Mouse (Mus musculus): ENCODE measurements at regions not wholly inside any gene's neighbourhood (a gene's known extent, or its start where the extent isn't known, plus 50 kb on each side); places are given as distances from the start of the nearest gene placed in this dataset.

GRCm38 (mm10) chr8:89747726-89748125, 600.4 kb downstream of the Tox3 start:
- no peaks in the 10 kb centered on the region for H3K9me3 ChIP-seq (ENCODE audit: control insufficient read depth, low read length)
- H3K27ac ChIP-seq, result no peak overlapping the region
- H3K36me3 ChIP-seq (replicated peaks; ENCODE audit: control insufficient read depth, insufficient read depth, low read depth), result no peaks in the 10 kb centered on the region
- no peak for DNase-seq (ENCODE audit: low read depth in 3 of 3, low spot score in 3 of 3)
- H3K9ac ChIP-seq (replicated peaks), result no peak overlapping the region
- TF ChIP-seq CTCF (IDR thresholded peaks at IDR 0.05; ENCODE audit: low read depth), result no peak
- no peak for TF ChIP-seq EP300 (IDR thresholded peaks at IDR 0.05; ENCODE audit: low read depth)
- no peak for ATAC-seq (ENCODE audit: insufficient read depth)
- H3K4me3 ChIP-seq (ENCODE audit: insufficient read depth in 1 of 2, low read depth in 2 of 2, low read length in 2 of 2), result no peak overlapping the region
- no peaks in the 10 kb centered on the region for H3K27me3 ChIP-seq (ENCODE audit: control insufficient read depth, insufficient read depth, low read length)
- 49% methylated on average over 4 of the region's 4 CpGs for WGBS (ENCODE audit: insufficient replicate concordance)
- no peaks in the 10 kb centered on the region for H3K4me1 ChIP-seq (replicated peaks; ENCODE audit: control insufficient read depth in 2 of 2, insufficient read depth in 2 of 2, low read length in 1 of 2)
- H3K4me2 ChIP-seq (ENCODE audit: low read depth), result no peak overlapping the region

GRCm38 (mm10) chr8:89744267-89745028, 603.7 kb downstream of the Tox3 start:
- Histone ChIP-seq H3K27ac (no peak overlapping the region), H3K36me3 (replicated peaks; ENCODE audit: control insufficient read depth, insufficient read depth, low read depth) (no peaks in the 10 kb centered on the region), H3K4me1 (replicated peaks; ENCODE audit: control insufficient read depth in 2 of 2, insufficient read depth in 2 of 2, low read length in 1 of 2) (no peaks in the 10 kb centered on the region), H3K4me3 (ENCODE audit: insufficient read depth in 1 of 2, low read depth in 2 of 2, low read length in 2 of 2) (no peak overlapping the region), H3K9ac (replicated peaks) (no peak overlapping the region), H3K4me2 (ENCODE audit: low read depth) (no peak overlapping the region), H3K27me3 (ENCODE audit: control insufficient read depth, insufficient read depth, low read length) (no peaks in the 10 kb centered on the region), H3K9me3 (ENCODE audit: control insufficient read depth, low read length) (no peaks in the 10 kb centered on the region)
- no peak for DNase-seq (ENCODE audit: low read depth in 3 of 3, low spot score in 3 of 3)
- TF ChIP-seq CTCF (IDR thresholded peaks at IDR 0.05; ENCODE audit: low read depth) (no peak), EP300 (IDR thresholded peaks at IDR 0.05; ENCODE audit: low read depth) (no peak)
- WGBS (ENCODE audit: insufficient replicate concordance), result 58% methylated on average over 11 of the region's 11 CpGs
- no peak for ATAC-seq (ENCODE audit: insufficient read depth)

- no peaks in the 10 kb centered on the region for H3K27me3 ChIP-seq (ENCODE audit: control insufficient read depth, insufficient read depth, low read length)
- H3K27ac ChIP-seq, result no peak overlapping the region
- H3K36me3 ChIP-seq (replicated peaks; ENCODE audit: control insufficient read depth, insufficient read depth, low read depth), result no peaks in the 10 kb centered on the region
- no peak for DNase-seq (ENCODE audit: low read depth in 3 of 3, low spot score in 3 of 3)
- ATAC-seq (ENCODE audit: insufficient read depth), result no peak
- H3K4me1 ChIP-seq (replicated peaks; ENCODE audit: control insufficient read depth in 2 of 2, insufficient read depth in 2 of 2, low read length in 1 of 2), result no peaks in the 10 kb centered on the region
- H3K4me3 ChIP-seq (ENCODE audit: insufficient read depth in 1 of 2, low read depth in 2 of 2, low read length in 2 of 2), result no peak overlapping the region
- H3K9me3 ChIP-seq (ENCODE audit: control insufficient read depth, low read length), result no peaks in the 10 kb centered on the region
- no peak overlapping the region for H3K9ac ChIP-seq (replicated peaks)
- TF ChIP-seq EP300 (IDR thresholded peaks at IDR 0.05; ENCODE audit: low read depth), result no peak
- TF ChIP-seq CTCF (IDR thresholded peaks at IDR 0.05; ENCODE audit: low read depth), result no peak
- 61% methylated on average over 3 of the region's 3 CpGs for whole genome bisulfite sequencing (ENCODE audit: insufficient replicate concordance)
- no peak overlapping the region for H3K4me2 ChIP-seq (ENCODE audit: low read depth)
Measured at GRCm38 (mm10) chr8:89738657-89739056, 609.5 kb downstream of the Tox3 start.

GRCm38 (mm10) chr8:89737636-89738035, 610.5 kb downstream of the Tox3 start:
- DNase-seq (ENCODE audit: low read depth in 3 of 3, low spot score in 3 of 3) (no peak), ATAC-seq (ENCODE audit: insufficient read depth) (no peak)
- no peaks in the 10 kb centered on the region for H3K9me3 ChIP-seq (ENCODE audit: control insufficient read depth, low read length)
- no peak overlapping the region for H3K9ac ChIP-seq (replicated peaks)
- no peak for TF ChIP-seq EP300 (IDR thresholded peaks at IDR 0.05; ENCODE audit: low read depth)
- no peak overlapping the region for H3K27ac ChIP-seq
- no peak overlapping the region for H3K4me2 ChIP-seq (ENCODE audit: low read depth)
- 58% methylated on average over 1 of the region's 1 CpGs for WGBS (ENCODE audit: insufficient replicate concordance)
- H3K4me3 ChIP-seq (ENCODE audit: insufficient read depth in 1 of 2, low read depth in 2 of 2, low read length in 2 of 2), result no peak overlapping the region
- no peaks in the 10 kb centered on the region for H3K27me3 ChIP-seq (ENCODE audit: control insufficient read depth, insufficient read depth, low read length)
- H3K36me3 ChIP-seq (replicated peaks; ENCODE audit: control insufficient read depth, insufficient read depth, low read depth), result no peaks in the 10 kb centered on the region
- no peaks in the 10 kb centered on the region for H3K4me1 ChIP-seq (replicated peaks; ENCODE audit: control insufficient read depth in 2 of 2, insufficient read depth in 2 of 2, low read length in 1 of 2)

- H3K4me3 ChIP-seq (ENCODE audit: insufficient read depth in 1 of 2, low read depth in 2 of 2, low read length in 2 of 2), result no peak overlapping the region
Measured at GRCm38 (mm10) chr8:89727252-89727651, 620.9 kb downstream of the Tox3 start.

More at GRCm38 (mm10) chr8:89727252-89727651, 620.9 kb downstream of the Tox3 start:
- no peaks in the 10 kb centered on the region for H3K4me1 ChIP-seq (replicated peaks; ENCODE audit: control insufficient read depth in 2 of 2, insufficient read depth in 2 of 2, low read length in 1 of 2)
- ATAC-seq (ENCODE audit: insufficient read depth) (no peak), DNase-seq (ENCODE audit: low read depth in 3 of 3, low spot score in 3 of 3) (no peak)
- no peaks in the 10 kb centered on the region for H3K27me3 ChIP-seq (ENCODE audit: control insufficient read depth, insufficient read depth, low read length)
- WGBS (ENCODE audit: insufficient replicate concordance), result 73% methylated on average over 6 of the region's 6 CpGs
- no peaks in the 10 kb centered on the region for H3K36me3 ChIP-seq (replicated peaks; ENCODE audit: control insufficient read depth, insufficient read depth, low read depth)
- H3K4me2 ChIP-seq (ENCODE audit: low read depth), result no peak overlapping the region
- TF ChIP-seq CTCF (IDR thresholded peaks at IDR 0.05; ENCODE audit: low read depth) (no peak), EP300 (IDR thresholded peaks at IDR 0.05; ENCODE audit: low read depth) (no peak)
- no peak overlapping the region for H3K27ac ChIP-seq
- no peaks in the 10 kb centered on the region for H3K9me3 ChIP-seq (ENCODE audit: control insufficient read depth, low read length)
- H3K9ac ChIP-seq (replicated peaks), result no peak overlapping the region
